Mouse (Mus musculus): ENCODE data around the gene Ighmbp2. TPM values are rescaled to one million over a fixed set of nuclear protein-coding genes. Genes with fewer than 3 reads are reported as not detected.

The Ighmbp2 gene
- polyA plus RNA-seq, 1 experiment, result 7.5 TPM

- Histone ChIP-seq H3K4me1 (ENCODE audit: control insufficient read depth, insufficient read depth, low read length) (no peaks in the 10 kb centered on the region; the same call in 1 of the 2 replicates), H3K27ac (ENCODE audit: insufficient read depth, low read length) (no peak overlapping the region), H3K4me3 (ENCODE audit: insufficient read depth, low read length) (peak overlapping the region; percentile 58; the same call in 1 of the 2 replicates)
- TF ChIP-seq CTCF (IDR thresholded peaks at IDR 0.05; ENCODE audit: extremely low read depth, insufficient read depth, low read length) (no peak), POLR2A (IDR thresholded peaks at IDR 0.05; ENCODE audit: extremely low read depth, insufficient read depth, low read length) (no peak)
Measured at GRCm38 (mm10) chr19:3321617-3322016, 38.8 kb upstream of the Ighmbp2 start.

- Histone ChIP-seq H3K4me3 (ENCODE audit: insufficient read depth, low read length) (no peak overlapping the region), H3K4me1 (ENCODE audit: control insufficient read depth, insufficient read depth, low read length) (no peaks in the 10 kb centered on the region), H3K27ac (ENCODE audit: insufficient read depth, low read length) (no peak overlapping the region)
- TF ChIP-seq POLR2A (IDR thresholded peaks at IDR 0.05; ENCODE audit: extremely low read depth, insufficient read depth, low read length) (no peak), CTCF (IDR thresholded peaks at IDR 0.05; ENCODE audit: extremely low read depth, insufficient read depth, low read length) (peak; percentile 34; the same call in 1 of the 2 replicates)
Measured at GRCm38 (mm10) chr19:3320801-3321200, 38.0 kb upstream of the Ighmbp2 start.

DNA sequence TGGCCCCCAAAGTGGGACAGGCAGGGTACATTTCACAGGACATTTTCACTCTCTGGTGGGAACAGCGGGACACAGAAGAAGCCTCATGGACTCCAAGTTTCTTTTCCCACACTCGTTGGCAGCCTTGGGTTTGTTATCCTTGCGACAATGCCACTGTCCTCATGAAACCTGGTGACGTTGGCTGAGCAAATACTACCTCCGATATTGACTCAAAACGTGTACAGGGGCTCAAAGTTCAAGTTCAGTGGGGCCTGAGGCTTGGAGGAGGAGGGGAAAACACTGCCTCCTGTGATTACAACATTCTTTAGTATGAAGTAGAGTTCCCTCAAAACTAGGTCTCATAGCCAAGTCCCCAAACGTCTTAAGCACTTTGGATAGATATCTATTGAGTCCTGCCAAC, 37.3 kb upstream of the Ighmbp2 start:
- TF ChIP-seq POLR2A (IDR thresholded peaks at IDR 0.05; ENCODE audit: extremely low read depth, insufficient read depth, low read length), result no peak
- TF ChIP-seq CTCF (IDR thresholded peaks at IDR 0.05; ENCODE audit: extremely low read depth, insufficient read depth, low read length), result no peak
- Histone ChIP-seq H3K4me1 (ENCODE audit: control insufficient read depth, insufficient read depth, low read length) (no peaks in the 10 kb centered on the region), H3K4me3 (ENCODE audit: insufficient read depth, low read length) (no peak overlapping the region), H3K27ac (ENCODE audit: insufficient read depth, low read length) (no peak overlapping the region)

DNA sequence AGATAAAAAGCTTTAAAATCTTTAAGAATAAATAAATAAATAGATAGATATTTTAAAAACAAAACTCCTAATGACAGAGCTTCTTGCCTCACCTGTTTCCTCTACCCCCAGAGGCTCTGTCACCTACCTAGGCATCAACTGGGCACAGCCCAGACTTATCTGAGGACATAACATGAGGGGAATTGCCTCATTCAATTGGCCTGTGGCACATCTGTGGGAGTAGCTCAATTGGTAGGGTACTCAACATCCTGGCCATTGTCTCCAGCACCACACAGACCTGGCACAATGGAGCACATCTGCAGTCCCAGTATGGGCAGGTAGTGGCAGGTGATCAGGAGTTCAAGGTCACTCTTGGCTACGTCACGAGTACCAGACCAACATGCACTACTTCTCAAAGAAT, 36.5 kb upstream of the Ighmbp2 start:
- no peak for TF ChIP-seq CTCF (IDR thresholded peaks at IDR 0.05; ENCODE audit: extremely low read depth, insufficient read depth, low read length)
- TF ChIP-seq POLR2A (IDR thresholded peaks at IDR 0.05; ENCODE audit: extremely low read depth, insufficient read depth, low read length), result no peak
- no peak overlapping the region for H3K4me3 ChIP-seq (ENCODE audit: insufficient read depth, low read length)
- no peaks in the 10 kb centered on the region for H3K4me1 ChIP-seq (ENCODE audit: control insufficient read depth, insufficient read depth, low read length)
- no peak overlapping the region for H3K27ac ChIP-seq (ENCODE audit: insufficient read depth, low read length)

- no peaks in the 10 kb centered on the region for H3K4me1 ChIP-seq (ENCODE audit: control insufficient read depth, insufficient read depth, low read length)
- TF ChIP-seq CTCF (IDR thresholded peaks at IDR 0.05; ENCODE audit: extremely low read depth, insufficient read depth, low read length) (no peak), POLR2A (IDR thresholded peaks at IDR 0.05; ENCODE audit: extremely low read depth, insufficient read depth, low read length) (no peak)
- H3K4me3 ChIP-seq (ENCODE audit: insufficient read depth, low read length), result no peak overlapping the region
- H3K27ac ChIP-seq (ENCODE audit: insufficient read depth, low read length), result no peak overlapping the region
Measured at GRCm38 (mm10) chr19:3307175-3307949, 24.5 kb upstream of the Ighmbp2 start.

DNA sequence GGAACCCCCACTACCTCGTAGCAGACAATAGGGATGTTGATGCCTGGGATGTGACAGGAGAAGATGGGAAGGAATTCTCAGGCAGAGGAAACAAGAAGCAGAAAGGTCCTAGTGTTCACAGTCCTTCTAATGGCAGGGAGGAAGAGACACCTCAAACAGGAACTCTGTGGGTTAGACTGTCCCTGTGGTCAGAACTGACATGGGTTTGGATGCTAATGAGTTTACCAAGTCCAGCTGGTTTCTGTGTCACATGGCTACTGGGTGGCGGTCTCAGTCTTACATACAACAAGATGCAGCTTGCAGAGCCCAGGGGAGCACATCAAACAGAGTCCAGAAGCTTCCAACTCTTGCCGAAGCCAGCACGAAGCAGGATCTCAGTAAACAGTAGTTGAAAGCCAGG, 21.2 kb upstream of the Ighmbp2 start:
- no peak for TF ChIP-seq CTCF (IDR thresholded peaks at IDR 0.05; ENCODE audit: extremely low read depth, insufficient read depth, low read length)
- TF ChIP-seq POLR2A (IDR thresholded peaks at IDR 0.05; ENCODE audit: extremely low read depth, insufficient read depth, low read length), result no peak
- H3K4me1 ChIP-seq (ENCODE audit: control insufficient read depth, insufficient read depth, low read length), result no peaks in the 10 kb centered on the region
- no peak overlapping the region for H3K27ac ChIP-seq (ENCODE audit: insufficient read depth, low read length)
- no peak overlapping the region for H3K4me3 ChIP-seq (ENCODE audit: insufficient read depth, low read length)

DNA sequence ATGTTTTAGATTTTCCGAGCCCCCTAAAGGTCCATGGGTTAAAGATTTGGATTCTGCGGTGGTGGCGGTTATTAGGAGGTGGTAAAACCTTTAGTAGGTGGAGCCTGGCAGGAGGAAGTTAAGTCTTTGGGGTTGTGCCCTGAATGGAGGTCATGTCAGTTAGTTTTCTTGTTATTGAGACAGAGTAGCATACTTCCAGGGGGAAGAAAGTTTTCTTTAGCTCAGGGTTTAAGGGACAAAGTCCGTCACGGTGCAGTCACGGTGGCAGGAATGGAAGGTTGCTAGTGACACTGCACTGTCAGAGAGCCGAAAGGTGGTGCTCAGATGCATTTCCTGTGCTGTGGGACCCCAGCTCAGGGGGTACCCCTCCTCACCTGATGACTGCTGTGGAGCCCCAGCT, 15.0 kb upstream of the Ighmbp2 start:
- no peak for TF ChIP-seq CTCF (IDR thresholded peaks at IDR 0.05; ENCODE audit: extremely low read depth, insufficient read depth, low read length)
- TF ChIP-seq POLR2A (IDR thresholded peaks at IDR 0.05; ENCODE audit: extremely low read depth, insufficient read depth, low read length), result no peak
- Histone ChIP-seq H3K4me3 (ENCODE audit: insufficient read depth, low read length) (no peak overlapping the region), H3K27ac (ENCODE audit: insufficient read depth, low read length) (no peak overlapping the region), H3K4me1 (ENCODE audit: control insufficient read depth, insufficient read depth, low read length) (no peaks in the 10 kb centered on the region)

GRCm38 (mm10) chr19:3297034-3297433, 14.2 kb upstream of the Ighmbp2 start:
- no peak overlapping the region for H3K27ac ChIP-seq (ENCODE audit: insufficient read depth, low read length)
- no peaks in the 10 kb centered on the region for H3K4me1 ChIP-seq (ENCODE audit: control insufficient read depth, insufficient read depth, low read length)
- TF ChIP-seq CTCF (IDR thresholded peaks at IDR 0.05; ENCODE audit: extremely low read depth, insufficient read depth, low read length), result no peak
- TF ChIP-seq POLR2A (IDR thresholded peaks at IDR 0.05; ENCODE audit: extremely low read depth, insufficient read depth, low read length), result no peak
- no peak overlapping the region for H3K4me3 ChIP-seq (ENCODE audit: insufficient read depth, low read length)

DNA sequence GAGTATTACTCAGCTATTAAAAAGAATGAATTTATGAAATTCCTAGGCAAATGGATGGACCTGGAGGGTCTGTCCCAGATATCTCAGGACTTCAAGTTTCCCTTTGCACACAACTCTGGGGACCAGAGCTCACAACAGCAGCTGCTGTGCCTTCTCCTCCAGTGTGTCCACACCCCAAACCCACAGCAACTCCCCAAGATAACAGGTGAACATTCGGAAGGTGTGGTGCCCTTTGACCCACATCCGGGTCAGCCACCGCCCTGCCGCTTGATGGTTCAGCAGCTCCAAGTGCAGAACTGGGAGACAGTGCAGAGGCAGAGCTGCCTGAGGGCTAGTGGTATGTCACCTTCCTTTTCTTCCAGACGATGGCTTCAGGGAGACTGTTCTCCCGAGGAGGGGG, 12.4 kb upstream of the Ighmbp2 start:
- Histone ChIP-seq H3K27ac (ENCODE audit: insufficient read depth, low read length) (no peak overlapping the region), H3K4me1 (ENCODE audit: control insufficient read depth, insufficient read depth, low read length) (no peaks in the 10 kb centered on the region), H3K4me3 (ENCODE audit: insufficient read depth, low read length) (no peak overlapping the region)
- TF ChIP-seq CTCF (IDR thresholded peaks at IDR 0.05; ENCODE audit: extremely low read depth, insufficient read depth, low read length) (no peak), POLR2A (IDR thresholded peaks at IDR 0.05; ENCODE audit: extremely low read depth, insufficient read depth, low read length) (no peak)

DNA sequence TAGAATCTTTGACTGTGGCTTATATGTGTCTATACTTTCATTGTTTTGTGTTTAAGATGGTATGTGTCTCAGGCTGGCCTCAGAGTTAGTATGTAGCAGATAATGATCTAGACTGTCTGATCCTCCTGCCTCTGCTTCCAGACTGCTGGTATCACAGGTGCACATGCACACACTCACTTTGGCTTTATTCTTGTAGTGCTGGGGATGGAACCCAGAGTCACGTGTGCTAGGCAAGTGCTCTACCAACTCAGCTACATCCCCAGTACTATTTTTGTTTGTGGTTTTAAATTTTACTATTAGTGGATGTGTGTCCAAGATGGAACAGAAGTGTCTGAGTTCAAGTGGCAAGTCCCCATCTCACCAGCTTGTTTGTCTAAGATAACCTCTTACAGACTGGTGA, 10.2 kb upstream of the Ighmbp2 start:
- H3K4me3 ChIP-seq (ENCODE audit: insufficient read depth, low read length), result no peak overlapping the region
- H3K27ac ChIP-seq (ENCODE audit: insufficient read depth, low read length), result no peak overlapping the region
- H3K4me1 ChIP-seq (ENCODE audit: control insufficient read depth, insufficient read depth, low read length), result no peaks in the 10 kb centered on the region
- TF ChIP-seq CTCF (IDR thresholded peaks at IDR 0.05; ENCODE audit: extremely low read depth, insufficient read depth, low read length) (no peak), POLR2A (IDR thresholded peaks at IDR 0.05; ENCODE audit: extremely low read depth, insufficient read depth, low read length) (no peak)
